Mouse (Mus musculus): ENCODE measurements around the gene Tesmin. TPM values are rescaled to one million over a fixed set of nuclear protein-coding genes. Genes with fewer than 3 reads are reported as not detected.

Tesmin gene
- polyA plus RNA-seq, 1 experiment from 2014 or later = 1.5 TPM

DNA sequence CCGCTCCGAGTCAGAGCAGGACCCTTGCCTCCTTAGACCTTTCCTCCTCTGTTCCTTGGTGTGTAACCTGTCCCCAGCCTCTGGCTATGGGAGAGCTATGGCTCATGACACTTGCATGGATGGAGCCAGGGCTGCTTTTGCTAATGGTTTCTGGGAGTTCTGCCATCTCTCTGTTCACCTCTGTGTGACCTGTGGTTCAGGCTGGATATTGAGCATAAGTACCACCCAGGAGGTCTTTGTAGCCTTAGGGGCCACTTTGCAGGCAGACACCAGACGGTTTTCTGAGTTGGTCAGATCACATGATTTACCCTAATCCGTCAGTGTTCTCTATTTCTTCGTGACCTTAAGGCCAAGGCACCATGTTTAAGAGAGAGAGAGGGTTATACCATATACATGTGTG is 32.1 kb upstream of the Tesmin start:
- 88% methylated on average over 5 of the region's 5 CpGs for WGBS
- Histone ChIP-seq H3K4me3 (ENCODE audit: low read length) (no peak overlapping the region), H3K4me1 (ENCODE audit: control insufficient read depth, insufficient read depth, low read length) (peaks cover 16% of the 10 kb centered on the region), H3K9ac (ENCODE audit: low read length) (no peak overlapping the region), H3K36me3 (ENCODE audit: control insufficient read depth, insufficient read depth) (peaks cover 37% of the 10 kb centered on the region), H3K9me3 (replicated peaks; ENCODE audit: control insufficient read depth, low read length) (0 out of 2 replicates have a peak, but pooled peaks cover 4% of the 10 kb centered on the region), H3K27me3 (ENCODE audit: control insufficient read depth, insufficient read depth, low read length) (no peaks in the 10 kb centered on the region), H3K27ac (ENCODE audit: low read length) (no peak overlapping the region), H3K4me2 (ENCODE audit: low read depth, low read length) (no peak overlapping the region)
- ATAC-seq (replicated peaks; ENCODE audit: extremely low read depth, insufficient read depth, low FRiP score) = no peak

DNA sequence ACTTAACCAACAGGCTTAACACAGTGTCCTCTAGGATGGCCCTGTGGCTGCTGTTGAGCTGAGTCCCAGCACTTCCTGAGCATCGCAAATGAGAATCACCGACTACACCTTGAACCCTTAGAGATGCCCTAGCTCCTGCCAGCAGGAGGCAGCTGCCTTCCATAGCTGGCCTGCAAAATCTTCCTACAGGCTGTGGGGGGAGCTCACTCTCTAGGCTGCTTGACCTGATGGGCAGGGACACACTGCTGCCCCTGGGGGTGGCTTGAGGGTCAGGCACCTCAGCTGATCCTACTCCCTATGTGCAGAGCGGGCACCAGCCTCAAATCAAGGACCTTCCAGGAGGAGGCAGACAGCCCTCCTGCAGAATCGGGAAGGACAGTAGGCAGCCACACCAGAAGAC is 31.0 kb upstream of the Tesmin start:
- H3K27me3 ChIP-seq (ENCODE audit: control insufficient read depth, insufficient read depth, low read length) = no peaks in the 10 kb centered on the region
- no peak for ATAC-seq (replicated peaks; ENCODE audit: extremely low read depth, insufficient read depth, low FRiP score)
- no peak overlapping the region for H3K4me3 ChIP-seq (ENCODE audit: low read length)
- peaks cover 15% of the 10 kb centered on the region for H3K4me1 ChIP-seq (ENCODE audit: control insufficient read depth, insufficient read depth, low read length)
- H3K4me2 ChIP-seq (ENCODE audit: low read depth, low read length) = no peak overlapping the region
- WGBS = 71% methylated on average over 4 of the region's 4 CpGs
- no peak overlapping the region for H3K9ac ChIP-seq (ENCODE audit: low read length)
- H3K9me3 ChIP-seq (replicated peaks; ENCODE audit: control insufficient read depth, low read length) = 0 out of 2 replicates have a peak, but pooled peaks cover 4% of the 10 kb centered on the region
- no peak overlapping the region for H3K27ac ChIP-seq (ENCODE audit: low read length)
- peaks cover 45% of the 10 kb centered on the region for H3K36me3 ChIP-seq (ENCODE audit: control insufficient read depth, insufficient read depth)

DNA sequence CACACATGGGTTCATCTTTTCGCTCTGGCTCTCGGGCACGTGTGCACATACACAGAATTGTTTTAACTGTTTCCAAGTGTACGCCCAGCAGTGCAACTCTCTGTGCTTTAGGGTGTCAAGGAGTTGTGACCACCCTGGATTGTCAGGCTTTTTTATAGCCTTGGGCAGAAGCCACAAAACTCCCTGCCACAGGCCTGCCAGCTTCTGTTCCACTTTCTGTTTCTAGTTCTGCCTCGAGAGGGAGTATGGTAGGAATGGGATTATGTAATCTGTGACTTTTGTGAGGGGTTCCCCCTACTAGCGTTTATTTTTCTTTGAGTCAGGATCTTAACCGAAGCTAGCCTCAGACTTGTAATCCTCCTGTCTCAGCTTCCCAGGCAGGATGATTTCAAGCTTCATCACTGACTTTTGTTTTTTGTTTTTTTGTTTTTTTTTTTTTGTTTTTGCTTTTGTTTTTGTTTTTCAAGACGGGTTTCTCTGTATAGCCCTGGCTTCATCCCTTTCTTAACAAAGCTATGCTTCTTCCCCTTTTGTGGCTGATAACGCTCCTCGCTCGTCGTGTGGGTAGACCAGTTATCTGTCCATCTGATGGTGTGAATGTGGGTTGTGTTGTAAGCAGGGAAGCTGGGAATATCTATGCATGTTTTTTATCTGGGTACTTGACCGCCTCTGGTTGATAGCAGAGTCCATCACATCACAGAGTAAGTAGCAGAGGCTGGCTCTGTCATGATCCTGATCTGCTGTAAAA is 28.6 kb upstream of the Tesmin start:
- no peak overlapping the region for H3K9ac ChIP-seq (ENCODE audit: low read length)
- no peak overlapping the region for H3K27ac ChIP-seq (ENCODE audit: low read length)
- WGBS = 76% methylated on average over 13 of the region's 13 CpGs
- no peaks in the 10 kb centered on the region for H3K27me3 ChIP-seq (ENCODE audit: control insufficient read depth, insufficient read depth, low read length)
- 0 out of 2 replicates have a peak, but pooled peaks cover 2% of the 10 kb centered on the region for H3K9me3 ChIP-seq (replicated peaks; ENCODE audit: control insufficient read depth, low read length)
- H3K4me2 ChIP-seq (ENCODE audit: low read depth, low read length) = no peak overlapping the region
- H3K36me3 ChIP-seq (ENCODE audit: control insufficient read depth, insufficient read depth) = peaks cover 66% of the 10 kb centered on the region
- H3K4me1 ChIP-seq (ENCODE audit: control insufficient read depth, insufficient read depth, low read length) = no peaks in the 10 kb centered on the region
- no peak overlapping the region for H3K4me3 ChIP-seq (ENCODE audit: low read length)
- no peak for ATAC-seq (replicated peaks; ENCODE audit: extremely low read depth, insufficient read depth, low FRiP score)

DNA sequence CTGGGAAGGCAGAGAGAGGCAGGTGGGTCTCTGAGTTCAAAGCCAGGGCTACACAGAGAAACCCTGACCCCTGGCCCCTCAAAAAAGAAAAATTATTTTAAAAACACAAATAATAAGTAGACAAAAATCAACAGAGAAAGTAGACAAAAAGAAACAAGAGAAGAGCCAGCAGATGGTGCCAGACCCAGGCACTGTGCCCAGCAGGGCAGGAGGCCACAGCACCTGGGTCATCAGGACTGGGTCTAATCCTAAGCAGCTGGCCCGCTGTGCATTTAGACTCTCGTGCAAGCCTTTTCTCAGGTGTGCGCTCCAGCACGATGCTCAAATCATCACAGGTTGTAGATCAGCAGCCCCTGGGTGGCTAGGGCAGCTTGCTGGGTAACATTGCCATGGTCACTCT is 25.1 kb upstream of the Tesmin start:
- ATAC-seq (replicated peaks; ENCODE audit: extremely low read depth, insufficient read depth, low FRiP score) = no peak

DNA sequence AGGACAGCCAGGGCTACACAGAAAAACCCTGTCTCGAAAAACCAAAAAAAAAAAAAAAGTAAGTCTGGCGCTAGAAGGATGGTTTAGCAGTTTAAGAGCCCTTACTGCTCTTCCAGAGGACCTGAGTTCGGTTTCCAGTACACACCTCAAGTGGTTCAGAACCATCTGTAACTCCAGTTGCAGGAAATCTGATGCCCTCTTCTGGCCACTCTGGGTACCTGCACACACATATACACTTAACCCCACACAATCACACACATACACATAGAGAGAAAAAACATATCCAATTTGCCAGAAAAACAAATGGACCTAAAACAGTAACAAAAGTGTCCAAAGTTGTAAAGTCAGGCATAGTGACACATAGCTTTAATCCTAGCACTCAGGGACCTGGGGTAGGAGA is 23.6 kb upstream of the Tesmin start:
- Histone ChIP-seq H3K9ac (ENCODE audit: low read length) (no peak overlapping the region), H3K4me2 (ENCODE audit: low read depth, low read length) (no peak overlapping the region), H3K36me3 (ENCODE audit: control insufficient read depth, insufficient read depth) (peaks cover 78% of the 10 kb centered on the region), H3K27ac (ENCODE audit: low read length) (no peak overlapping the region), H3K27me3 (ENCODE audit: control insufficient read depth, insufficient read depth, low read length) (no peaks in the 10 kb centered on the region), H3K4me1 (ENCODE audit: control insufficient read depth, insufficient read depth, low read length) (no peaks in the 10 kb centered on the region), H3K9me3 (replicated peaks; ENCODE audit: control insufficient read depth, low read length) (0 out of 2 replicates have a peak, but pooled peaks cover 4% of the 10 kb centered on the region), H3K4me3 (ENCODE audit: low read length) (no peak overlapping the region)
- no peak for ATAC-seq (replicated peaks; ENCODE audit: extremely low read depth, insufficient read depth, low FRiP score)
- 90% methylated on average over 3 of the region's 3 CpGs for WGBS

More for the DNA sequence above, 25.1 kb upstream of the Tesmin start:
- peaks cover 67% of the 10 kb centered on the region for H3K36me3 ChIP-seq (ENCODE audit: control insufficient read depth, insufficient read depth)
- 82% methylated on average over 4 of the region's 4 CpGs for WGBS
- no peaks in the 10 kb centered on the region for H3K27me3 ChIP-seq (ENCODE audit: control insufficient read depth, insufficient read depth, low read length)
- no peak overlapping the region for H3K27ac ChIP-seq (ENCODE audit: low read length)
- no peak overlapping the region for H3K4me2 ChIP-seq (ENCODE audit: low read depth, low read length)
- H3K9me3 ChIP-seq (replicated peaks; ENCODE audit: control insufficient read depth, low read length) = 0 out of 2 replicates have a peak, but pooled peaks cover 4% of the 10 kb centered on the region
- H3K4me3 ChIP-seq (ENCODE audit: low read length) = no peak overlapping the region
- H3K9ac ChIP-seq (ENCODE audit: low read length) = no peak overlapping the region
- H3K4me1 ChIP-seq (ENCODE audit: control insufficient read depth, insufficient read depth, low read length) = no peaks in the 10 kb centered on the region

DNA sequence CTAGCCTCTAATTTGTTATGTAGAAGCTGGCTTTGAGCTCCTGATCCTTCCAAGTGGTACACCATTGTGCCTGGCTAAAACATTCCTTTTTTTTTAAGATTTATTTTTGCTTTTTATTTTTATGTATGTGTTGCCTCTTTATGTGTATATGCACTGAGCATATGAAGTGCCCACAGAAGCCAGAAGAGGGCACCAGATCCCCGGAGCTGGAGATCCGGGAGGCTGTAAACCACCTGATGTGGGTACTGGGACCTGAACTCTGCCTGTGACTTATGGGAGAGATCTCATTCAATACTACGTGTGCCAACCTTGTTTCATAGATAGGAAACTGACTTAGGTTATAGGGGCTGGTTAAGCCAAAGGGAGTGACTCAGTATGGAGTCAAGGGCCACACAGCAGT is 20.4 kb upstream of the Tesmin start:
- Histone ChIP-seq H3K4me3 (ENCODE audit: low read length) (no peak overlapping the region), H3K36me3 (ENCODE audit: control insufficient read depth, insufficient read depth) (peaks cover 72% of the 10 kb centered on the region), H3K27ac (ENCODE audit: low read length) (no peak overlapping the region), H3K9me3 (replicated peaks; ENCODE audit: control insufficient read depth, low read length) (0 out of 2 replicates have a peak, but pooled peaks cover 4% of the 10 kb centered on the region), H3K4me1 (ENCODE audit: control insufficient read depth, insufficient read depth, low read length) (no peaks in the 10 kb centered on the region), H3K9ac (ENCODE audit: low read length) (no peak overlapping the region), H3K27me3 (ENCODE audit: control insufficient read depth, insufficient read depth, low read length) (no peaks in the 10 kb centered on the region), H3K4me2 (ENCODE audit: low read depth, low read length) (no peak overlapping the region)
- ATAC-seq (replicated peaks; ENCODE audit: extremely low read depth, insufficient read depth, low FRiP score) = no peak
- 86% methylated on average over 3 of the region's 3 CpGs for WGBS

DNA sequence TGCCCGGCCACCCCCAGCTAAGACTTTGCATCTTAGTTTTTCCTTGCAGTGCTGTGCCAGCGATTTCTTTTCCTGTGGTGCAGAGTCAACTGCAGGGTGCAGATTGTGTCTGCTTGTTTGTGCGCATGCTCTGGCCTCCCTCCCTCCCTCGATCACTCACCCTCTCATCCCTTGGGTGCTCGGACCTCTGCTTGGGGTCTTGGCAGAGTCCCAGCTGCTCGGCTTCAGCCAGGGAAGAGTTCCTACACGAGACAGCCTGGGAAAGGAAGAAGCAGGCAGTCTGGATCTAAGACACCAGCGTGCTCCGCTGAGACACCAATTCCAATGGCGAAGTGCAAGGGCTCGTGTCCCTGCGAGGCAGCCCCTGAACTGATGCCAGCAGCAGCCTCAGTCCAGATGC is 15.3 kb upstream of the Tesmin start:
- H3K9ac ChIP-seq (ENCODE audit: low read length) = no peak overlapping the region
- H3K27me3 ChIP-seq (ENCODE audit: control insufficient read depth, insufficient read depth, low read length) = no peaks in the 10 kb centered on the region
- peaks cover 51% of the 10 kb centered on the region for H3K36me3 ChIP-seq (ENCODE audit: control insufficient read depth, insufficient read depth)
- H3K4me1 ChIP-seq (ENCODE audit: control insufficient read depth, insufficient read depth, low read length) = no peaks in the 10 kb centered on the region
- H3K27ac ChIP-seq (ENCODE audit: low read length) = no peak overlapping the region
- H3K4me2 ChIP-seq (ENCODE audit: low read depth, low read length) = no peak overlapping the region
- WGBS = 61% methylated on average over 12 of the region's 12 CpGs
- no peak; the same call in 1 of the 2 replicates for ATAC-seq (replicated peaks; ENCODE audit: extremely low read depth, insufficient read depth, low FRiP score)
- no peak overlapping the region for H3K4me3 ChIP-seq (ENCODE audit: low read length)
- no peaks in the 10 kb centered on the region for H3K9me3 ChIP-seq (replicated peaks; ENCODE audit: control insufficient read depth, low read length)

DNA sequence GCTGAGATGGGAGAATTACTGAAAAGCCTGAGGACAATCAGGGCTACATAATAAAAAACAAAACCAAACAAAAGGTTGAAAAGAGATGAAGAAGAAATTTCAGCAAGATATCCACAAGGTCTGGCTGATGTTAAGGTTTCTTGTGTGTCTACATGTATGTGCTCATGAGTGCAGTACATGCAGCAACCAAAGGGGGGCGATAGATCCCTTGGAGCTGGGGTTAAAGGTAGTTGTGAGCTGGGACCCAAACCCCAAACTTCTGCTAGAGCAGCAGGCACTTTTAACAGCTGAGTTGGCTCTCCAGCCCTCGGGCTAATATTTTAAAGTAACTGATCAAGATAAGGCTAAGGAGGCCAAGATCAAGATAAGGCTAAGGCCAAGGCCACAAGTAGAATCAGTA is 14.6 kb upstream of the Tesmin start:
- H3K4me1 ChIP-seq (ENCODE audit: control insufficient read depth, insufficient read depth, low read length) = no peaks in the 10 kb centered on the region
- H3K36me3 ChIP-seq (ENCODE audit: control insufficient read depth, insufficient read depth) = peaks cover 51% of the 10 kb centered on the region
- ATAC-seq (replicated peaks; ENCODE audit: extremely low read depth, insufficient read depth, low FRiP score) = no peak

DNA sequence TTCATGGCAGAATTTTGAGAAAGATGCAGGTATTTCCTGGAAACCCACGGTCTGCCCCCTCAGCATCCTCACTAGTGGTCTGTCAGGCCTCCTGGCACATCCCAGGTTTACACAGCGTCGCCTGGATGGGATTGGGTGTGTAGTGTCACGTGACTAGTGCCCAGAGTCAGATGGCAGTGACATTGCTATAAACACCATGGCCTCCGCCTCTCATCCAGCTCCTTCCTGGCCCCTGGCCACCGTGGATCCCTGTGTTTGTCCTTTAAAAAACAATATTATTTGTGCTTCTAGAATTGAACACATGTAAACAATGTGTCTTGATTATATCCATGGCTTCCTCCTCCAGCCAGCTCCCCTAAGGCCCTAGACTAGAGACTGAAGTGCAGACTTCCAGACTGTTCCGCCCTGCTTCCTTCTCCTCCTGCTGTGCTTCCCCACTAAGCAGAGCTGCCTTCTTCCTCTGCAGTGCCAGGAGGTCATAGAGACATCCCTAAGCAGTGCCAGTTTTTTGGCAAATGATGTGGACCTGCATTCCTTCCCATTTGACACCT is 12.6 kb upstream of the Tesmin start:
- no peaks in the 10 kb centered on the region for H3K4me1 ChIP-seq (ENCODE audit: control insufficient read depth, insufficient read depth, low read length)
- peaks cover 53% of the 10 kb centered on the region for H3K36me3 ChIP-seq (ENCODE audit: control insufficient read depth, insufficient read depth)
- no peak overlapping the region for H3K9ac ChIP-seq (ENCODE audit: low read length)
- H3K27ac ChIP-seq (ENCODE audit: low read length) = no peak overlapping the region
- no peak overlapping the region for H3K4me3 ChIP-seq (ENCODE audit: low read length)
- no peak overlapping the region for H3K4me2 ChIP-seq (ENCODE audit: low read depth, low read length)
- no peaks in the 10 kb centered on the region for H3K27me3 ChIP-seq (ENCODE audit: control insufficient read depth, insufficient read depth, low read length)
- WGBS = 68% methylated on average over 7 of the region's 7 CpGs
- H3K9me3 ChIP-seq (replicated peaks; ENCODE audit: control insufficient read depth, low read length) = no peaks in the 10 kb centered on the region
- no peak for ATAC-seq (replicated peaks; ENCODE audit: extremely low read depth, insufficient read depth, low FRiP score)

More for the DNA sequence above, 14.6 kb upstream of the Tesmin start:
- Histone ChIP-seq H3K9me3 (replicated peaks; ENCODE audit: control insufficient read depth, low read length) (no peaks in the 10 kb centered on the region), H3K9ac (ENCODE audit: low read length) (no peak overlapping the region), H3K4me3 (ENCODE audit: low read length) (no peak overlapping the region), H3K27ac (ENCODE audit: low read length) (no peak overlapping the region), H3K27me3 (ENCODE audit: control insufficient read depth, insufficient read depth, low read length) (no peaks in the 10 kb centered on the region), H3K4me2 (ENCODE audit: low read depth, low read length) (no peak overlapping the region)
- 47% methylated on average over 2 of the region's 2 CpGs for WGBS
